Mouse (Mus musculus) layer of hippocampus, adult 11-12 months (tissue): ENCODE results near the gene Cadps.
"Not testable (repeated sequence)": the region's sequence is repeated elsewhere in the genome, so short reads cannot be mapped to it uniquely, and the experiment has no call there.

Experiments used
- DNase-seq: peaks from one replicate; pipeline ENCODE4 v3.0.0; 2022; ENCODE audit warnings: low spot score

Cadps gene

GRCm38 (mm10) chr14:12591829-12592228 is 231.1 kb downstream of the Cadps start:
- DNase-seq = no peak

GRCm38 (mm10) chr14:12583536-12583935 is 239.3 kb downstream of the Cadps start:
- no peak for DNase-seq

GRCm38 (mm10) chr14:12581657-12582056 is 241.2 kb downstream of the Cadps start:
- DNase-seq = no peak

- DNase-seq = no peak
These were observed 242.1 kb downstream of the Cadps start for GRCm38 (mm10) chr14:12580786-12581185.

GRCm38 (mm10) chr14:12578156-12578555 is 244.7 kb downstream of the Cadps start:
- no peak for DNase-seq

- DNase-seq = no peak
These were observed 245.3 kb downstream of the Cadps start for GRCm38 (mm10) chr14:12577475-12578140.

- DNase-seq = peak; percentile 71
These were observed 247.8 kb downstream of the Cadps start for GRCm38 (mm10) chr14:12575105-12575504.

GRCm38 (mm10) chr14:12574336-12574735 is 248.5 kb downstream of the Cadps start:
- DNase-seq = no peak

- not testable (repeated sequence) for DNase-seq
These were observed 261.1 kb downstream of the Cadps start for GRCm38 (mm10) chr14:12561730-12562129.

- DNase-seq = no peak
These were observed 262.7 kb downstream of the Cadps start for GRCm38 (mm10) chr14:12560233-12560577.

- DNase-seq = no peak
These were observed 263.2 kb downstream of the Cadps start for GRCm38 (mm10) chr14:12559574-12560232.

GRCm38 (mm10) chr14:12558920-12559573 is 263.8 kb downstream of the Cadps start:
- no peak for DNase-seq

- DNase-seq = no peak
These were observed 268.4 kb downstream of the Cadps start for GRCm38 (mm10) chr14:12554486-12554885.

- no peak for DNase-seq
These were observed 271.5 kb downstream of the Cadps start for GRCm38 (mm10) chr14:12551353-12551752.

GRCm38 (mm10) chr14:12550931-12551330 is 271.9 kb downstream of the Cadps start:
- DNase-seq = no peak

- DNase-seq = no peak
These were observed 273.6 kb downstream of the Cadps start for GRCm38 (mm10) chr14:12549290-12549689.

GRCm38 (mm10) chr14:12547496-12547895 is 275.4 kb downstream of the Cadps start:
- no peak for DNase-seq

- no peak for DNase-seq
These were observed 281.1 kb downstream of the Cadps start for GRCm38 (mm10) chr14:12541733-12542132.

- no peak for DNase-seq
These were observed 283.8 kb downstream of the Cadps start for GRCm38 (mm10) chr14:12539071-12539470.

- peak; percentile 55 for DNase-seq
These were observed 291.8 kb downstream of the Cadps start for GRCm38 (mm10) chr14:12531101-12531500.

- no peak for DNase-seq
These were observed 292.3 kb downstream of the Cadps start for GRCm38 (mm10) chr14:12530554-12530953.

GRCm38 (mm10) chr14:12529961-12530542 is 292.8 kb downstream of the Cadps start:
- DNase-seq = peak; percentile 57

GRCm38 (mm10) chr14:12527296-12527695 is 295.6 kb downstream of the Cadps start:
- no peak for DNase-seq
